Mouse (Mus musculus) heart, adult 18-20 months (tissue): ENCODE results near the gene Fdx1. TPM values are rescaled to one million over a fixed set of nuclear protein-coding genes. Genes with fewer than 3 reads are reported as not detected.

ENCODE experiments used
- DNase-seq, 2 experiments: peaks; one replicate each; pipeline ENCODE4 v3.0.0; 2021 to 2022; ENCODE audit warnings: mixed read lengths in 1 of 2
- total RNA-seq, 2 experiments: library from RNA; stranded (reverse); gene quantifications; 2 replicates each; pipeline ENCODE4 v1.2.3; 2021

Gene Fdx1
- total RNA-seq, 2 experiments from 2014 or later: 104 to 126 TPM

DNA sequence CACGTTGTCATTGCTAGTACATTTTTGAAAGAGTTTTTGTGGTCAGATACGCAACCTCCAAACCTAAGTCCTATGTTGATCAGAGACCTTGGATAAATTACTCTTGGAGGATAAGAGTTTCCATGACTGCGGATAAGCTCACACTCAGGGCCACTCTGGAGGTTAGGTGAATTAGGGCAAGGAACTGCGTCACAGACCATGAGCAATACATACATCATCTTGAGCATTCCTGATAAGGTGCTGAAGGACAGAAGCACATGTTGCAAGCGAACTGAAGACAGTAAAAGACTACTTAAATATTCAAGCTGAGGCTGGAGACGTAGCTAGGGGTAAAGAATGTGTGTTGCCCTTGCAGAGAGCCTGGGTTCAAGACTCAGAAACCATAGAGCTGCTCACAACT is 754 bp upstream of the Fdx1 start:
- DNase-seq: no peak

DNA sequence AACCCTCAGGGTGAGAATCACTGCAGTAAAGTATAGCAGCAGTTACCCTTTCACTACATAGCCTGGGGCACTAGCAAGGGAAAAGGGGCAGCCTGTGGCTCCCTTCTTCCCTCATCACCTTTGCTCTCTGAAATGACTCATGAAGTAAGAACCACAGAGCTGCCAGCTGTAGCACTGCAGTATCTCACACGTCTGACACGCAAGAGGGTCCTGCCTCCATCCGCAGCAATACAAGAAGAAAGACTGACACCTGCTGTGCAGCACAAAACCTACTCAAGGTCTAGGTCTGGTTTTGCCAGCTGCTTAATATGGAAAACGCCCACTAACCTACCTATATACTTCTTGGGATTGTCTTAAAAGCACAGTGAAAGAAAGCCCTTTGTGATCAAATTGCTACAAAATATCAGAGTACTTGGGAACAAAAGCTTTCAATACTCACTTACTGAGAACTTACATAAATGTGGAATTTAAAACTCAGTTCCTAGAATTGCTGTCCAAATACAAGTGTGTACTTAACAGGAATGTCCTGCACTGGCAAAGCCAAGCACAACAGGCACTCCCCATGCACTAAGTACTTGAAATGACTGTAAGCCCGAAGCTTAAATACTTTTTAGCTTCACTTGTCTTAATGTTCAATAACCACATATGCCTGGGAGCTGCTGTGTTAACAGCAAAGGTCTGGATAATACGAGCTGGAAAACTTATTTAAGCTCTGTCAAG is 2.0 kb downstream of the Fdx1 start:
- DNase-seq: no peak

DNA sequence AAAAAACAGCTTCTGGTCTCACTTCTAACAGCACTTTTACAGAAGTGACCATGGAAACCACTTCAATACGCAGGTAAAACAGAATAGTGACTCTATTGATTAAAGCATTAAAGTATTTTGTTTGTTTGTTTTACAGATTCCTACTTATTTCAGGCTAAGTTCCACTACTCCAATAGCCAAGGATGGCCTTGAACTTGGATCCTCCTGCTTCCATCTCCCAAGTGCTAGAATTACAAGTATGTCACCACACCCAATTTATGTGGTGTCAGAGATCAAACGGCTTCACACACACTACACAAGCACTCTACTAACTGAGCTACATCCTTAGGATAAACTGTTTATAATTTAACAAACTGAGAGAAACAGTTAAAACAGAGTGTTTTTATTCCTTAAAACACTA is 3.0 kb downstream of the Fdx1 start:
- no peak for DNase-seq

DNA sequence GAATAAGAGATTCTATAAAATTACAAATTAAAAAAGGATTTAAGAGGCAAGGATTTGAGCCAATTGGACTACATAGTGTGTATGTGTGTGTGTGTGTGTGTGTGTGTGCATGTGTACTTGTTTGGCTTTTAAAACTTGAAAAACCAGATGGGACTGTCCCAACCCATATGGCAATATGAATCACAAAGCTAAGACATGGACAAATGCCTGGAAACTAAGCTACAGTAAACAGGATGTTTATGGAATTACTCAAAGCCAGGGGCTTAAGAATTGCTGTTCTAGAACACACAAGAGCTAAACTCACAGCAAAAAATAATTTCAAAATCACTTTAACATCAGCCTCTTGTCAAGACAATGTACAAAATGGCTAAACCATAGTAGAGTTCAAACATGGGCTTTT is 4.4 kb downstream of the Fdx1 start:
- DNase-seq: no peak

DNA sequence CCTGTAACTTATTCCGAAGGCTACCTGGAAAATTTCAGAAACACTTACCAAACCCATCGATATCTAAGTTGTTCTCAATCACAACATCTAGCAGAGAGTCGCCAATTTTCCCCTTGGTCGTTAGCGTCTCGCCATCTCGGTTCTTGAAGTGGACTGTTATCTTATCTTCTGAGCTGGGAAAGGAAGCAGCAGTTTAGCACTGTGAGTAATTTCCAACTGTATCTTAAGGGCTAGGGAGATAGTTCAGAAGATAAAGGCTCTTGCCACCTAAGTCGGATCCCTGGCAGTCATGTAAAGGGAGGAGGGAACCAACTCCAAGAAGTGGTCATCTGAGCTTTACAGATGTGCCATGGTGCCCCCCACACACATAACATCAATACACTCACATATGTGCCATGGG is 6.3 kb downstream of the Fdx1 start:
- DNase-seq: no peak

DNA sequence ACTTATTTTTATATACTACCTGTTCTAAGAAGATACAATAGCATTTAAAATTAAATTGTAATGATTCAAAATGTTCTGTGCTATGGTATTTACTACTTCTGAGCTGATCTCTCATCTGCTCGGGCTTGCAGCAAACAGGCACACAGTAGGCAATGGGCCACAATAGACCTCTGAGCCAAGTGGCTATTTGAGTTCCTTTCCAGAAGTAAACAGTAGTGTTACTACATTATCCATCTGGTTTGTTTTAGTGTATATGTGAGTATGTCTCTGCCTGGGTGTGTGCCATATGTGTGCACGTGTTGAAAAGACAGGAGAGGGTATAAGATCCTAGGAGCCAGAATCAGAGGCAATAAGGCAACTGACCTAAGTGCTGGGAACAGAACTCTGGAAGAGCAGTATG is 6.9 kb downstream of the Fdx1 start:
- no peak for DNase-seq

DNA sequence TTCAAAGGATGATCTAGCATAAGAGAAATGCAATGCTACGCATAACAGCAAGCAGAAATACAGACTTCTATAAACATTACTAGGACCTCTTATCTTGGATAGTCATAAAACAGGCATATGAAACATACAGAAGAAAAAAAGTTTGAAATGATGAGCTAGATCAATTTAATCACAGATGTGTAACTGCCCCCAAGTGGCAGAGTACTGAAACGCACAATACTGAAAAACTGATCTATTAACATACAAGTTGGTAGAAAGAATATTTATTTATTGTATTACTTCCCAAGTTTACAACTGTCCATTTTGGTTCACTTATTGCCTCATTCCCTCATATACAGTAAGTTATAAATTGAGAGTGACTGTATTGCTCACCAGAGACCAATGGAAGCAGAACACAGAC is 12.0 kb downstream of the Fdx1 start:
- no peak for DNase-seq

DNA sequence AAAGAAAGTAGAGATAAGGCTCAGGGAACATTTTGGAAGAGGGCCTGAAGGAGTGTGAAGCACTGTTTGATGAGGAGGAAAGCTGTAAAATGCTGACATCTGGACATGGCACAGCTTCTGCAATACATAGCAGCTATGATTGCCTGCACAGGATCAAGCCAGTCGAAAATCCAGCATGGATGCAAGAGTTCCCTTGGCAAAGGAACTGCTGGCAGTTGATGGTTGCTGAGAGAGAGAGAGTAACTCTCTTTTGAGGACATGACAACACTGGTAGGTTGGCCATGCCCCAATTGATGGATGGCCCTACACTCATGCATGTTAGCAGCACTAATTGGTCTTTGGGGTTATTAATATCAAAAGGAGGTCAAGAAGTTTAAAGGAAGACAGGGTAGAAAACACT is 12.7 kb downstream of the Fdx1 start:
- no peak for DNase-seq

DNA sequence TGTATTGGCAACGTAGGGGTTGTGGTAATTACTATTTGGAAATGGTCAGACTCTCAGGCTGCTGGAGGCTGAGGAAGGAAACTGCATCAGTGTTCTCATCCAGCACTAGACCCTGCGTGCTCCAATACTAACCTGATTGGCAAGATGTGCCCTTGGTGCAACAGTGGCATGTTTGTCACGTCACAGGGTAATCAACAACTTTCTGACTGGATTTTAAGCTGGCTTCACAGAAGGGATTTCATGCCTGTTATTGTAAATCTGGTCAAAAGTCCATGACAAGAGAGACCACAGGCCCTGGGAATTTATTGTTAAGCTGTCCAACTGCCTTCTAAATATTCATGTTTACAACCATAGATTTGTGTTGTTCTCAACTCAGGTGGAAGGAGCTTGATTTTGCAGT is 13.1 kb downstream of the Fdx1 start:
- no peak for DNase-seq

DNA sequence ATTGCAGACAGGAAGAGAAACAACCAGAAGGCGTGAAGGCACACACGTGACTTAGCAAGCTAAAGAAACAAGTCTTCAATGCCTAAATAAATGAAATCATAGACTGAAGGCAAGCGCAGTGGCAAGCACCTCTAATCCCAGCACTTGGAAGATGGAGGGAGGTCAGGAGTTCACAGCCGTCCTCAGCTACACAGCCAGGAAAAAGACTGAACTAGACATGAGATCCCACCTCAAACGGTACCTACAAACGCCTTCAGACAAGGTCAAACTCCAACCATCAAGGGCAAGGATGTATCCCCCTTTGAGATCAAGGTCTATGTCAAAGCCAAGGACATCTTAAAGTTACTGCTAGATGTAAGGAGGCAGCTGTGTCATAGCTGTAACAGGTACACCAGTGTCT is 19.4 kb downstream of the Fdx1 start:
- no peak for DNase-seq

DNA sequence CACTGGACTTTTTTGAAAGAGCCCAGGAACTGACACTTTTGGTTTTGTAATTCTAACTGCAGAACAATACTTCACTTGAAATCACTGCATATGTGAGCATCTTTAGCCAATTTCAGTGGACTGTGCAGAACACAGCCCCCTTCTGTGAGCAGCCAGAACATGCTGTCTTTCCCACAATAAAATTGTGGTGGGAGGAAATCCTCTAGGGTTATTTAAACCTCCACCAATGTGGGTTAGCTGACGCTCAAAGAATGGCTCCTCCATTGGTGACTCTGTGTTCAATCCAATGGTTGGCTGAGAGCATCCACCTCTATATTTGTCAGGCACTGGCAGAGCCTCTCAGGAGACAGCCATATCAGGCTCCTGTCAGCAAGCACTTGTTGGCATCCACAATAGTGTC is 28.7 kb downstream of the Fdx1 start:
- no peak for DNase-seq

DNA sequence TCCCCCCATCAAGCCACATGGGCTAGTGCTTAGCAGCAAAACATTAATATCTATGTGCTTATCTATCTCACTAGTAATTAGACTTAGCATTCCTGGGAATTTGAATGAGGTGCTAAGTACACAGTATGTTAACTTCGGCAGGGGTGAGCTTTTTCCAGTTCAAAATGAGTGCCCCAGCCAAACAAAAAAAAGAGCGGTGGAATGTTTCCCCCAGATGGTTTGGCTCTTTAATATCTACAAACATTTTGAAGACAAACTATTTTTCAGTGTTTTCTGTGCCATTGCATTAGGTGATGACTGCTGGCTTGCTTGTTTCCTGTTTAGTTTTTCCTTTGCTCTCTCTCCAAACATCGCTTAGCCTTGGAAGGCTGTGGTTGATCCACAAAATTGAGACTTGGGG is 31.4 kb downstream of the Fdx1 start:
- DNase-seq: no peak

DNA sequence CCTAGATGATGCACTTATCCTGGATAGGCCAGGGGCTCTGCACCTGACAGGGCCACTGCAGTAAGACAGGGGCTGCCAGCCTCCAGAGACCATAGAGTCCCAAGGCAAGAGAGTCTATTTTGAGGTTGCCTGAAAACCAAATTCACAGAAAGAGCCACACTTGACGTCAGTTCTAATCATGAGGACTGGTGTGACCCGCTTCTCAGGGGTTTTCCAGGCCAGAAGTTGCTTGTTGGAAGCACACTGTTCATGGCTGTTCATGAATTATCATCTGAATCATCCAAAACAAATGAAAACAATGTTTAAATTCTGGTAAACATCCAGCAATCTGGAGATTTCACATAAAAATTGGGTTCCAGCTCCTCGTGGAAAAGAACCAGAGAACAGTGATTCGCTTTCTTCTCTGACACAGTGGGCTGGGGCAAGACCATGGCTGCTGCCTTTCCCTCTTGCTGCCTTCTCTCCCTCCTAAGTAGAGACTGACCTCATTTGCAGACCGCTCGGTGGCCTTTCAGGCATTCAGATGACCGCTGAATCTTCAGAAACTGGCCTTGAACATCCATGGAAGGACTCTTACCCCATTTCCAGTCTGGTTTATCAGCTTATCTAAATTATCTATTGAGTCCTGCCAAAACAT is 32.2 kb downstream of the Fdx1 start:
- no peak for DNase-seq

DNA sequence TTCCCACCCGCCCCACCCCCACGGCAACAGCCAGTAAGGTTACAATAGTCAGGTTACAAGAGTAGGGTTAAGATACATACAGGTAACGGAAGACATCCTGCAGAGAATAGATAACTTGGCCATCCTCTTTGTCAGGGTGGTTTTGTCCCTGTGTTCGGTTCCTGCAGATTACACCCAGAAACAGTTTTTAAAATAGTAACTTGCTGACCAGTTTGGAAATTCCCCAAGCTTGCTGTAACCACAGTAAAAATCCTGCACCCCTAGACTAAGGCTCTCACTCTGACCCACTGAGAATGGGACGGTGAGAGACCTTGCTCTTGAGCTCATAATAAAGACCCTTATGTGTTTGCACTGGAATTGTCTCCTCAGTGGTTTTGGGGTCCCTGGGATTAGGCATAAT is 33.4 kb downstream of the Fdx1 start:
- no peak for DNase-seq

DNA sequence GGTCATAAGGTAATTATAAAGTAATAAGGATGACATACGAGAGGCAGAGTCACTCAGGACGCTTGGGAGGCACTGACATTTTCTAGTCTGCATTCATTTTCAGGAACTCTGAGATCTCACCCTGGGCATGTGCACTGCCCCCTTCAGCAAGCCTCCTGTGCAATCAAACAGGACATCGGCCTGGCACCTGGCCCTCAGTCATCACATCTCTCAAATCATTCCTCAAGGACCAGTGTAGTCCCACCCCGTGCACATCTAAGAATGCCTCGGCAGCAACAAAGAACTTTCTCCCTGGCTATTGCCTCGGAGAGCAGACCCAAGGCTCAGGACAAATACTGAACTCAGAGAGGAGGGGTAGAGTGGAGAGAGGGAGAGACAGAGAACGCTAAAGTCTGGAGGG is 34.7 kb downstream of the Fdx1 start:
- no peak for DNase-seq

DNA sequence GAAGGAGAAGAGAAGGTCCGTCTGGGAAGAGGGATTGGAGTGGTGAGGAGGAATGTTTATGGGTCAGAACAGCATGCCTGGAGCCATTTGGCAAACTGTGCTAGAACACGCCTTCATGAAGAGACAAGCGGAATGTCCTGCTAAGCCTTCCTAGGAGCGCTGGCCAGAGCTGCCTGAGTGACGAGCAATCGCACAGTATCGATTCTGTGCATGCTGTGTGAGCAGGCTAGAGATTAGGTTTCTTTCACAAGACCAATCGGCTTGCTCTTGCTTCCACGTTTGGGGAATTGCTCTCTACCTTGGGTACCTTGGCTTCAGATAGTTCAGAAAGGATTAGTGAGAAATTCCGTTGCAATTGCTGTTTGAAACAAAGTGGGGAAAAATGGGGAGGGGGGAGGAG is 35.2 kb downstream of the Fdx1 start:
- peak in 1 of 2 experiments; percentile 10 for DNase-seq

DNA sequence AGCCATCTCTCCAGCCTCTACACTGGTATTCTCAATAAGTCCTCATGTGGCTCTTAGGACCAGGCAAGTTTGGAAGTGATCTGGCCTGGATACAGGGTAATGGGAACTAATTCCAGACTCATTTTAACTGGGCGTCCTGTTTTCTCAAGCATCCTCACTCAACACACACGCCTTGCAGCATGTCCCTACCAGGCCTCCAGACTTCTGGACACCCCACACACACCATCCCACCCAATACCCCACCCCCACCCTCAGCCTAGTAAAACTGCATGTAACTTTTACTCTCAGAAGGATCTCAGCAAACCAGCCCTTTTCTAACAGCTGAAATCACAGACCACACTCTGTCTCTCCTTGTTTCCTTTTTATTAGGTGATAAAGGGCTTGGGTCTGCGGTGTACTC is 35.7 kb downstream of the Fdx1 start:
- no peak for DNase-seq

DNA sequence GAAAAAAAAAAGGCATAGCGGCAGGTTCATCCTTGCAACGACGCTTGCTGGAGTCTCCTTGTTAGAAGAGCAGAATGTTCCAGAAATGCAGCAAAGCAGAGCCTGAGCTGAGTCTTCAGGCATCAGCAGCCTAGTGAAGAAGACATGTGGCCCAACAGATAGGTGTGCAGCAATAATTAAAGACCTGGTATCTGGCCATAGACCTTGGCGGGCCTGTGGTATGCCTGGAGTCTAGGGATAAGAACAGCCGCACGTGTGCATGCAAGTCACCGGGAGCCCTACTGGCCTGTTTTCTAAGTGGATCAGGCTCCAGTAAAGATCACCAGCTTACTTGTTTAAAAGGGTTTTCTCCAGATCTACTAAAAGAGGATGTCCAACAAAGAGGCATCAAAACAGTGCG is 36.7 kb downstream of the Fdx1 start:
- DNase-seq: no peak

DNA sequence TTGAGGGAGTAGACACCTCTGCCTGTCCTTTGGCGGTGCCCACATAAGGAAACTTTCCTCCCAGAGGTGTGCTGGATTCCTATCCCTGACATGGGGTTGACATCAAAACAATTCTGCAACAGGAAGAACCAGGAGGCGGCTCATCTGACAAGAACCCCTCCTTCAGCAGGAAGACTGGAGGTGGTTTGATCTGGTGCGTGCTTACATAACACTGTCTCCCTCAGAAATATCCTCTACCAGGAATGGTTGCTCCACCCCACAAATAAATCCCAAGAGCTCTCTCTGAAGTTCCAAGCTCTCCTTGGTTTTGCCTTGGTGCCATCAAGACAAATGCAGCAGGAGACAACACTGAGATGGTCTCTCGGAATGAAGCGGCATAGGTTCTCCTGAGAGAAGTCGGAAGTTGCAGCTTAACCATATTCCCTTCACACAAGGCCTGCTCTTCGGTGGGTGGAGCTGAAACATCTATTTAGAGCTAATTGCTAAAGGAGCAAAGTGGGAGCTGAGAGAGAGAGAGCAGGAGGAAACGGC is 38.7 kb downstream of the Fdx1 start:
- no peak for DNase-seq

DNA sequence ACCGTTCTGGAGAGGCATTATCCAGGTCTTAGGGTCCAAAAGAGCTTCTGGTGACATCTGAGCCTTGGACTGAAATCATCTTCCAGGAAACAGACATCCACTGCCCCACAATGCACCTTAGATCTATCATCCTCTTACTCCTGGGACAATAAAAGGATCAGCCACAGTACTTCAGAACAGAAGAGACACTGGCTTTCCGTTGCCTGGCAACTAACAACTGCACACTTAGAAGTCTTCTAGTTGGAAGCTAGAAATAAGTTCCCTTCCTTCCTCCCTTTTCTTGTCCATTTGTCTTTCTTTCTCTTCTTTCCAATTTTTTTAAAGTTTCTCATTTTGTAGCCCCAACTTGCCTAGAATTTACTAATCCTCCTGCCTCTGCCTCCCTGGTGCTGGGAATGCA is 40.6 kb downstream of the Fdx1 start:
- no peak for DNase-seq

DNA sequence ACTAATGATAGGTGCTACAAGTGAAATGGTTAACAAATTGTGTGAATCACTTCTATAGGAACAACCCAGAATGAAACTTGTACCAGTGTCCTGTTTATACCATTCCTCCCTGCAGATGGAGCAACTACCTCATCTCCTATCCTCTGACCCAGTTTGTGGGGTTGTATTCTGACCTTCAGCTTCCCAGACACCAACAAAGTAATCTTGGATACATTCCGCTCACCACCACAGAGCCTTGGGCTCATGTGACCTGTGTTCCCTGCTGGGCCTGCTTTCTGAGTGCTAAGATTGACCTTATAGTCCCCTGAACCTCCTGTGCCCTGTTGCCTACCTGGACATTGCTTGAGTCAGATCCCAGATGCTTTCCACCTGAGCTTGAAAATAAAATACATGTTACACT is 47.8 kb downstream of the Fdx1 start:
- DNase-seq: no peak

DNA sequence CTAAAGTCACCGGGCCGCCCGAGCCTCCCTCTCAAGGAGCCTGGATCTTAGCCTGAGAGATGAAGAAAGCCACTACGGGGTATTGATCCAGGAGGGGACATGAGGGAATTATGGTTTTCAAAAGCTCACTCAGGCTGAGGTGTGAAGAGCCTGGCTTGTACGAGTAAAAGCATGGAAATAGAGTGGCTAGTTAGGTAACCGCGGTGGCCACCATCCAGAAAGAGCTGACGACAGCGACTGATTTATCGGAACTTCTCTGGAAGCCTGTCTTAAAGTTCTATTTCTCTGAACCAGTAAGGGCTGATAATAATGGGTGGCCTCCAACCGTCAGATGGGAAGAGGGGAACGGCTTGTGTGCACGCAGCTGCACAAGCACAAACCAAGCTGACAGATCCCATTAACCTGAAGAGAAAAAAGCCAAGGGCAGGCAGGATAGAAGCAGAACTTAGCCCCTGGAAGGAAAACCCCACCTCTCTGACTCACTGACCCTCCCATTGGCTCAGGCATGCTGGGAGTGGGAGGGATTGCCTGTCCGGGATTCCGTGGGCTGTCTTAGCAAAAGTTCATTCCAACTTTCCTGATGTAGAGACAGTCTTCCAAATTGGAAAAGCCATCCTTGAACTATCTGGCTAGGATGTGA is 48.8 kb downstream of the Fdx1 start:
- peak; percentile 15 to 34 for DNase-seq

DNA sequence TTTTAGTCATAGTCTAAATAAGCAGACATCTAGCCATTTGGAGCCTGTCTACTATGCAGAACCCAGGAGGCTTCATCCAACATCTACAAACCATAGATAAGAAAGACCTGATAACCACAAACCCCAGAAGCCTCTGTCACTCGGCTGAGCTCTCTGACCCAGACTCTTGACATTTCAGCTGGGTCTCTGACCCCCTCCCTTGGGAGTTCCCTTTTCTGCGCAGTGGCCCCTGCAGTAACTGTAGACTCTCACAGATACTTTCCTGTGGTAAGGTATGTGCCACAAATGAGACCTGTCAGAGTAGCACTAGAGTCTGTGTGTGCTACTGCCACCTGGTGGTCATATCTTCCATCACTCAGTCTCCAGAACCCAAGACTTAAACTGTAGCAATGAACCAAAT is 54.5 kb downstream of the Fdx1 start:
- DNase-seq: peak; percentile 60 to 84

DNA sequence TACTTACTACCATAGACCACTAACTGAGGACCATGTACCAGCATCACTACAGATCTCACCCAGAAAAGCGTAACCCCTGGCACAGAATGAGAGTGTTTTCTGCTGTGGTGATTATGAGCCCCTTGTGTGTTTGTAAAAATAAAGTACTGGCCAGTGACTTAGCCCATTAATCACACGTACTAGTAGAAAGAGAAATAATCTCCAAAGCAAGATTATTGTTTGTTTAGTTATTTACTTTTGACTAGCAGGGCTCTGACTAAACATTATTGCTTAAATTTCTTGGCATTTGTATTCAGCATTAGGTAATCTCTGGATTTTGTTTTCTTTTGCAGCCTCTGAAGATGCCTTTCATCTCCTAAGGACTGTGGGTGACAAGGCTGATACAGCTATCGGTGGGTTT is 55.1 kb downstream of the Fdx1 start:
- peak in 1 of 2 experiments; percentile 7 for DNase-seq
